Mouse (Mus musculus): ENCODE results near the gene Sh2b3.

Sh2b3 gene

DNA sequence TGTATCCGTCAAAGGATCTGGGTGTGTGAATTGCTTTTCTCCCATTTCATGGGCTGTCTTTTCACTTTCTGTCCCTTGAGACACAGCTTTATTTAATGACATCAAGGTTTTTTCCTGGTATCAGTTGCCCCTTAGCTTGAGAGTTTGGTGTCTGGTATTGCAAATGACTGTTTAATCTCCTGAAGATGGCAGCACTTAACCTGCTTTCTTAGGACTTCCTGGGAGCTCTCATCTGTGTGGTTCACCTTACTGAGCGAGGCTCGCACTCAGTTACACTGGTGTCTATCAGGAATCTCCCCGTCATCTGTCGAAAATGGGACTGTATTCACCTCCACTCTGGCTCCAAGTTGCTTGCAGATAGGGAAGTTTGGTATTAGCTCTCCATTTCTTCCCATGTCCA lies 46.4 kb downstream of the Sh2b3 start:
- in situ Hi-C loops (cut with MboI), result no loop called here

DNA sequence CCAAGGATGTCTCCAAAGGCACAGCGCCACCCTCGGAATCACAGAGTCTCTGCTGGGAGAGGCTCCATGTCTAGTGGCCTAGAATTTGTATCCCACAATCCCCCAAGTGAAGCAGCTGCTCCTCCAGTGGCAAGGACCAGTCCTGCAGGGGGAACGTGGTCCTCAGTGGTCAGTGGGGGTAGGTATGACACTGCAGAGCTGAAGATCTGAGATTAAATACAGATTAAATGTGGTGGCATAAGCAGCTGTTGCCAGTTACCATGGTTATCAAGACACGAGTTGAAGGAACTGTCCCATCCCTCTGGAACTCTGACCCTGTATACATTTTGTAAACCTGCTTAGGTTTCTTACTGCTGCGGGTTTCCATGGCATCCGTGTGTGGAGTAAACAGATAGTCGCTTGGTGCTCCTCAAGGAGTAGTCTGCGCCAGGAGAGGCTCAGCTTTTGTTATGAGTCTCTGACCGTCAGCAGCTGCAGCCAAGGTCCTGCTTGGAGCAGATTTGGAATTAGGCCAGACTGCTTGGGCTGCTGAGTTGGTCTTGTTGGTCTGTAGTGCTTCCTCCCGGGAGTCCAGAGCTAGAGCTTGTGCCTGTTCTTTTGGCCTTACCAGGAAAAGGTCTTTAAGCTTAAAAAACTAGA lies 53.5 kb downstream of the Sh2b3 start:
- in situ Hi-C loops (cut with MboI), result no loop called here

DNA sequence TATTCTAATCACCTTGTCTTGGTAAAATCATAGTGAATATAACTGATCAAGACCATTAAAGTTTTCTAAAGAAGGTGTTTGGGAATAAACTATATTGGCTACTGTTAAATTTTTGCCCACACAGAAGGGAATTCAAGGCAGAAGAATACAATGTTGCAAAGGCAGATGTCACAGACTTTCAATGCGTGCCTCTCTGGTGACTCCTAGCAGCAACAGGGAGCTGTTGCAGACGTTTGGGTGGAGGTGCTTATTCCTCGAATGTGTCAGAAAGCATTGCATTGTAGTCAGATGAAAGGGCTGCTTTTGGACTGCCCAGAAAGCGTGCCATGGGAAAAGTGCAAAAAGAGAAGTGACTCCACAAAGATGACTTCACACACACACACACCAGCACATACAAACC lies 55.0 kb downstream of the Sh2b3 start:
- in situ Hi-C loops (cut with MboI), result no loop called here

DNA sequence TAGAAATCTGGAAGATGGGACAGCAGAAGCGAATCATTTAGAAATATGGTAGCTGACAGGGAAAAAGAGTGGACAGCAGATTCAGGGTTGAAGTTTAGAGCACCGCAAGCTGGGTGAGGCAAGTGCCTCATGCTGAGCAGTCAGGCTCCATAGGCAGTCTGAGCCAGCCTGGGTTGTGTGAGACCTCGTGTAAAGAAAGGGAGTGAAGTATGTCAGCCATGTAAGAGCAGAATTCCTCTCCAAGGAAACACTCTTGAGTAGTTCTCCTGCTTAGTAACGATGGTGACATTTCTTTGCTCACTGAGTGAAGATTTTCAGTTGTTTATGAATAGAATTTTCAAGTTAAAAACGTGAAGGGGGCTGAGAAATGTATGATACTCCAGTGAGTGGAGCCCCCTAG lies 57.3 kb downstream of the Sh2b3 start:
- in situ Hi-C loops (cut with MboI), result no loop called here

DNA sequence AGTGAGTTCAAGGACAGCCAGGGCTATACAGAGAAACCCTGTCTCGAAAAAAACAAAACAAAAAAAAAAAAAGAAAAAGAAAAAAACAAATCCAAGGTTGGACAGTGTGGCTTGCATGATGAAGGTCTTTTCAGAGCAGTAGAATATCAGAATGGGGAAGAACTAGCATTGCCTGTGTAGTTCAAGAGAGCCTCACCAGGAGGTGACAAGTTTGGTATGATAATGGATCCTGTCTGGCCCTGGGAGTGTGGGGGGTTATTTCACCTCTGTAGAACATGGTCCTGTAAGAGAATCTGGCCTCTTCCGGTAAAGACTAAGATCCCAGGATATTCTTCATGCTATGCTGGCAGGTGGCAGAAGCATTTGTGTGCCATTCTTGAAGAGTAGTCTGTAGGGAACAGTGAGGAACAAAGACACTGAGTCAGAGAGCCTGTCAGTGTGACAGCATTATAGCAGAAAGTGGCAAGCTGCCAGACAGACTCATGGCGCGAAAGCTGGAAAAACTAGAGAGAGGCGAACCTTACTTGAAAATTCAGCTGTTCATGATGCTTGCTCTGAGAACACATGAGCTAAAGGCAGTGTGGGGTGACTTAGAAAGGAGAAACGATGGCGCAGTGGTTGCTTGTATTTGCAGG lies 58.8 kb downstream of the Sh2b3 start:
- in situ Hi-C loops (cut with MboI), result no loop called here

DNA sequence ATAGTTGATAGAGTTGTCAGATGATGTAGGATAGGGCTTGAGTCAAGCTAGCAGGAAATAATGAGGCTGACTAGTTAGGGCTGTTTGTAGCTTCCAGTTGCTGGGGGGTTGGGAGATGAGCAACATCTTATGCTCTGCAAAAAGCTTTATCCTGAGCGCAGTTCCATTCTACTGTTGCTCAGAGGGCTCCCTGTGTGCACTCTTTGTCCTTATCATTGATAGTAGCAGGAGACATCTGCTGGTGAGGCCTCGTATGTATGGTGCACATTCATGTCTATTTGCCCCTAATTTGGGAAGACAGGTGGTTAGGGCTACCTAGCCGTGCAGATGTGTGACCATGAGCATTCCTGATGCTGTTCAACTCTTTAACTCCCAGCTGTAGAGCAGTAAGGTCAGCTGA lies 65.8 kb downstream of the Sh2b3 start:
- in situ Hi-C loops (cut with MboI), result no loop called here

DNA sequence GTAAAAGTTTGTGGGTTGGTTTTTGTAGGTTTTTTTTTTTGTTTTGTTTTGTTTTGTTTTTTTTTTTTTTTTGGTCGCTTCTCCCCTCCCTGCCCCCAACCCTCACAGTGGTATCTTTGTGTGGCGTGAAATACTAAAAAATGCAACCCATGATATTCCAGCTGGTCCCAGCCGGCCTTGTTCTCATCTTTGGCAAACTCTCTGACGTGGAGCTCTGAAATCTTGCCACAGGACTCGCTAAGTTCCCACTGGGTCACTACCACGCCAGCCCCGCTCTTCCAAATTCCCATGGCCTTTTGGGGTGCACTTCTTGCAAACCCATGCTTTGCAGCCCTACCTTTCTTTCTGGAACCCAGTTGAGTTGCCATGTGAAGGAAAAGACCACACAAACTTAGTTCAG lies 67.6 kb downstream of the Sh2b3 start:
- in situ Hi-C loops (cut with MboI), result no loop called here

DNA sequence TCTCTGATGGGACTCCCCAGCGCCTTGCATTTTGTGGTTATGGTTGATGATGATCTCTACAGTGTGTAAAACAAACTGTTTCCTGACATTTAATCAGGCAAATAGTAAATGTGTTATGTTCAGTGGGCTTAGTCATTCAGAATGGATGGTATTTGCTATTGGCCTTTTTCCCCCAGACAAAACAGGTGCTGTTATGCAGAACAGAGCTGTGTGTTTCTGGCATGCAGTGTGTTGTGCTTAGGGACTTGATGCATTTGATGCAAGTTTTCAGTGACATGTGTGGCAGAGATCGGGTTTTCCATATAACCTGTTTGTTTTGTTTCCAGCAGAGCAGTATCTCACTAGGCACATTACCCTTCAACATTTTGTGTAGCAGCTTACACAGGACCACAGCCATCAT lies 69.9 kb downstream of the Sh2b3 start:
- in situ Hi-C loops (cut with MboI), result no loop called here

DNA sequence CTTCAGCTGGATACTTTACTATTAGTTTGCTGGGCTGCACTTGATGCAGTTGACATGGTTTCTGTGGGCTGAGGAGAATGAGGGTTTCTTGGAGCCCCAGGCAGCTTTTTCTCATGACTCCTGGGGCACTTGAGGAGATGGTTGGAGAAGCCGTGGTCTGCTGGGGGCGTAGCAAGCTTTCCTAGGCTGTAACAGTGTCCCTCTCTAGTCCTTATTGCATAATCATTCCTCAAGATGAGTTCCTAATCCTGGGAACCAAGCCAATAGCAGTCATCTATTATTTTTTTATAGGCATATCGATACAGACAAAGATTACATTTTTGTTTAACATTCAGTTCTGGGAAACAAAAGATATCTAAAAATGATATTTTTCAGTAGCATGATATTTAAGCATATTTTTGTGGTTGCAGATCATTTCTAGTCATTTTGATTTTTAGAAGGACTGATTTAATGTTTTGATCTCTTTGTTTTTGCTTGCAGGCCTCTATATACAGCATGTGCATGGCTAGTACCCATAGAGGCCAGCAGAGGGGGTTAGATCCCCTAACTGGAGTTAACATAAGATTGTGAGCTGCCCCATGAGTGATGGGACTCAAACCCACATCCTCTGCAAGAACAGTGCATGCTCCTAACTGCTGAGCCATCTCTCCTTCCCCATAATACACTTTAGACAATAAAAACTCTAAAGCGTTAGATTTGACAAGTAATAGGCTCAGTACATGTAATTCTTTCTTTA lies 71.2 kb downstream of the Sh2b3 start:
- in situ Hi-C loops (cut with MboI), result no loop called here

Data from mature B cell (primary cell).